Mouse (Mus musculus): ENCODE results near the gene Gm5089.

The Gm5089 gene

GRCm38 (mm10) chr14:122450496-122451382 lies at the start of gene Gm5089:
Gene Gm5089 (minus strand): TSS chr14:122451115.
- DNase-seq (ENCODE audit: extremely low spot score, low read depth, low spot score), result no peak

- no peak for DNase-seq (ENCODE audit: extremely low spot score, low read depth, low spot score)
Observed at GRCm38 (mm10) chr14:122492015-122492414, 41.1 kb upstream of the Gm5089 start.

- DNase-seq (ENCODE audit: extremely low spot score, low read depth, low spot score), result no peak
Observed at GRCm38 (mm10) chr14:122491521-122491920, 40.6 kb upstream of the Gm5089 start.

- no peak for DNase-seq (ENCODE audit: extremely low spot score, low read depth, low spot score)
Observed at GRCm38 (mm10) chr14:122490441-122491328, 39.8 kb upstream of the Gm5089 start, which contains the start of gene Gm10837. Gene Gm10837 (plus strand): TSS chr14:122490586.

GRCm38 (mm10) chr14:122489686-122490414 lies 38.9 kb upstream of the Gm5089 start:
- DNase-seq (ENCODE audit: extremely low spot score, low read depth, low spot score), result no peak

GRCm38 (mm10) chr14:122489041-122489440 lies 38.1 kb upstream of the Gm5089 start:
- no peak for DNase-seq (ENCODE audit: extremely low spot score, low read depth, low spot score)

- DNase-seq (ENCODE audit: extremely low spot score, low read depth, low spot score), result no peak
Observed at GRCm38 (mm10) chr14:122487366-122487765, 36.5 kb upstream of the Gm5089 start.

- no peak for DNase-seq (ENCODE audit: extremely low spot score, low read depth, low spot score)
Observed at GRCm38 (mm10) chr14:122486611-122487010, 35.7 kb upstream of the Gm5089 start.

GRCm38 (mm10) chr14:122485635-122486181 lies 34.8 kb upstream of the Gm5089 start:
- DNase-seq (ENCODE audit: extremely low spot score, low read depth, low spot score), result no peak

- DNase-seq (ENCODE audit: extremely low spot score, low read depth, low spot score), result no peak
Observed at GRCm38 (mm10) chr14:122484844-122485551, 34.1 kb upstream of the Gm5089 start.

- no peak for DNase-seq (ENCODE audit: extremely low spot score, low read depth, low spot score)
Observed at GRCm38 (mm10) chr14:122484458-122484843, 33.5 kb upstream of the Gm5089 start.

GRCm38 (mm10) chr14:122483556-122484421 lies 32.9 kb upstream of the Gm5089 start:
- DNase-seq (ENCODE audit: extremely low spot score, low read depth, low spot score), result no peak

- no peak for DNase-seq (ENCODE audit: extremely low spot score, low read depth, low spot score)
Observed at GRCm38 (mm10) chr14:122483024-122483385, 32.1 kb upstream of the Gm5089 start.

GRCm38 (mm10) chr14:122482081-122483023 lies 31.4 kb upstream of the Gm5089 start:
- DNase-seq (ENCODE audit: extremely low spot score, low read depth, low spot score), result no peak

- DNase-seq (ENCODE audit: extremely low spot score, low read depth, low spot score), result no peak
Observed at GRCm38 (mm10) chr14:122481181-122481580, 30.3 kb upstream of the Gm5089 start.

- DNase-seq (ENCODE audit: extremely low spot score, low read depth, low spot score), result no peak
Observed at GRCm38 (mm10) chr14:122480355-122480754, 29.4 kb upstream of the Gm5089 start.

GRCm38 (mm10) chr14:122479461-122480109 lies 28.7 kb upstream of the Gm5089 start:
- DNase-seq (ENCODE audit: extremely low spot score, low read depth, low spot score), result no peak
